Mouse (Mus musculus) heart, postnatal 0 days (tissue): Measurements from ENCODE around the gene Carnmt1.

ENCODE experiments used
- CTCF ChIP-seq: IDR thresholded peaks from 2 replicates; pipeline ENCODE4 v1.5.1; 2016; ENCODE audit warnings: antibody characterized with exemption, control low read depth, low read depth
- EP300 ChIP-seq: IDR thresholded peaks from 2 replicates; pipeline ENCODE4 v1.6.1; 2016; ENCODE audit warnings: antibody characterized with exemption, low read depth

DNA sequence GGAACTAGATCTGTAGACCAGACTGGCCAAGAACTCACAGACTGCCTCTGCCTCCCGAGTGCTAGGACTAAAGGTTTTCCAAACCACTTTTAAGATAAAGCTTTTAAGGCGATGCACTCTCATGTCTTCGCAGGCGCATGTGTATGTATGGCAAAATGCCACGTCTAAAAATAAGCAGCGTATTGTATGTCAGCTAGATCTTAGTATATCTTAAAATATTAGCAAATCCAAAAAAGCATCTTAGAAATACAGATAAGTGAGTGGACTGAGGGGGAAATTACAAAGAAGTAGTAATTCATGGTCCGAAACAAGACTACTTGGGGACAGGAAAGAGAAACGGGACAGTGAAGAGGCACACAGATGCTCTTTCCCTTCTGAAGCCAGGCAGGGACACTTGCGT is 41.0 kb downstream of the Carnmt1 start:
- TF ChIP-seq CTCF (no peak), EP300 (no peak)
